Mouse (Mus musculus): Measurements from ENCODE around the gene Il17a. TPM values are rescaled to one million over a fixed set of nuclear protein-coding genes. Genes with fewer than 3 reads are reported as not detected.
A peak's percentile ranks its signal among the peaks of the same experiment; 100 is the strongest.
"Not testable (repeated sequence)": the region's sequence is repeated elsewhere in the genome, so short reads cannot be mapped to it uniquely, and the experiment has no call there.

Il17a gene
- total RNA-seq (2021) = not detected

GRCm38 (mm10) chr1:20730903-20731302, at the start of gene Il17a:
TSS of gene Il17a (plus strand) at chr1:20730905.
- DNase-seq (ENCODE audit: low spot score in 2 of 2) = no peak
- intact Hi-C loops (cut with DNase I) = no loop called here

- DNase-seq (ENCODE audit: low spot score in 2 of 2) = no peak
- intact Hi-C loops (cut with DNase I) = no loop called here
Measured at GRCm38 (mm10) chr1:20682849-20683248, 47.9 kb upstream of the Il17a start.

- DNase-seq (ENCODE audit: low spot score in 2 of 2) = no peak
- intact Hi-C loops (cut with DNase I) = no loop called here
Measured at GRCm38 (mm10) chr1:20683386-20683785, 47.3 kb upstream of the Il17a start.

- intact Hi-C loops (cut with DNase I) = no loop called here
- DNase-seq (ENCODE audit: low spot score in 2 of 2) = no peak
Measured at GRCm38 (mm10) chr1:20683853-20684252, 46.9 kb upstream of the Il17a start.

- DNase-seq (ENCODE audit: low spot score in 2 of 2) = no peak
- intact Hi-C loops (cut with DNase I) = no loop called here
Measured at GRCm38 (mm10) chr1:20684403-20684802, 46.3 kb upstream of the Il17a start.

- DNase-seq (ENCODE audit: low spot score in 2 of 2) = no peak
- intact Hi-C loops (cut with DNase I) = no loop called here
Measured at GRCm38 (mm10) chr1:20685393-20685792, 45.3 kb upstream of the Il17a start.

- intact Hi-C loops (cut with DNase I) = no loop called here
- no peak for DNase-seq (ENCODE audit: low spot score in 2 of 2)
Measured at GRCm38 (mm10) chr1:20685907-20686306, 44.8 kb upstream of the Il17a start.

GRCm38 (mm10) chr1:20691336-20691735, 39.4 kb upstream of the Il17a start:
- intact Hi-C loops (cut with DNase I) = no loop called here
- no peak for DNase-seq (ENCODE audit: low spot score in 2 of 2)

GRCm38 (mm10) chr1:20693634-20694313, 36.9 kb upstream of the Il17a start:
- intact Hi-C loops (cut with DNase I) = no loop called here
- no peak for DNase-seq (ENCODE audit: low spot score in 2 of 2)

- intact Hi-C loops (cut with DNase I) = loop anchor here (1.0 to 5.0 kb wide), 2 partner anchors 102 to 192 kb away; partner anchors contain the start of gene Paqr8
- DNase-seq (ENCODE audit: low spot score in 2 of 2) = peak in 1 of 2 experiments; percentile 15
Measured at GRCm38 (mm10) chr1:20700011-20700410, 30.7 kb upstream of the Il17a start.

GRCm38 (mm10) chr1:20736572-20736971, 5.9 kb downstream of the Il17a start:
- DNase-seq (ENCODE audit: low spot score in 2 of 2) = no peak
- intact Hi-C loops (cut with DNase I) = no loop called here

GRCm38 (mm10) chr1:20738483-20738882, 7.8 kb downstream of the Il17a start:
- peak in 1 of 2 experiments; percentile 8 for DNase-seq (ENCODE audit: low spot score in 2 of 2)
- intact Hi-C loops (cut with DNase I) = no loop called here

- DNase-seq (ENCODE audit: low spot score in 2 of 2) = no peak
- intact Hi-C loops (cut with DNase I) = no loop called here
Measured at GRCm38 (mm10) chr1:20740496-20740998, 9.8 kb downstream of the Il17a start.

GRCm38 (mm10) chr1:20754439-20754838, 23.7 kb downstream of the Il17a start:
- intact Hi-C loops (cut with DNase I) = no loop called here
- DNase-seq (ENCODE audit: low spot score in 2 of 2) = no peak

- DNase-seq (ENCODE audit: low spot score in 2 of 2) = no peak
- intact Hi-C loops (cut with DNase I) = no loop called here
Measured at GRCm38 (mm10) chr1:20757586-20757985, 26.9 kb downstream of the Il17a start.

- intact Hi-C loops (cut with DNase I) = no loop called here
- peak; percentile 20 to 88 for DNase-seq (ENCODE audit: low spot score in 2 of 2)
Measured at GRCm38 (mm10) chr1:20759799-20760198, 29.1 kb downstream of the Il17a start.

GRCm38 (mm10) chr1:20760331-20760730, 29.6 kb downstream of the Il17a start:
- DNase-seq (ENCODE audit: low spot score in 2 of 2) = no peak
- intact Hi-C loops (cut with DNase I) = no loop called here

GRCm38 (mm10) chr1:20761411-20761810, 30.7 kb downstream of the Il17a start:
- intact Hi-C loops (cut with DNase I) = no loop called here
- no peak for DNase-seq (ENCODE audit: low spot score in 2 of 2)

- intact Hi-C loops (cut with DNase I) = no loop called here
- DNase-seq (ENCODE audit: low spot score in 2 of 2) = no peak
Measured at GRCm38 (mm10) chr1:20766526-20766925, 35.8 kb downstream of the Il17a start.

- intact Hi-C loops (cut with DNase I); DNase-seq (ENCODE audit: low spot score in 2 of 2): not testable (repeated sequence)
Measured at GRCm38 (mm10) chr1:20774026-20774730, 43.5 kb downstream of the Il17a start.

GRCm38 (mm10) chr1:20778366-20778765, 47.7 kb downstream of the Il17a start:
- intact Hi-C loops (cut with DNase I) = no loop called here
- DNase-seq (ENCODE audit: low spot score in 2 of 2) = no peak
